Mouse (Mus musculus): ENCODE measurements around the gene Zcchc4. TPM values are rescaled to one million over a fixed set of nuclear protein-coding genes. Genes with fewer than 3 reads are reported as not detected.

The Zcchc4 gene
- polyA plus RNA-seq, 1 experiment from 2014 or later: 10.6 TPM

GRCm38 (mm10) chr5:52844319-52844718, 69.1 kb downstream of the Zcchc4 start:
- Histone ChIP-seq H3K4me3 (ENCODE audit: low read length) (no peak overlapping the region), H3K9me3 (ENCODE audit: control insufficient read depth, low read length) (no peaks in the 10 kb centered on the region), H3K36me3 (ENCODE audit: control insufficient read depth, insufficient read depth, low read length) (peaks cover 33% of the 10 kb centered on the region), H3K27ac (ENCODE audit: low read depth, low read length) (no peak overlapping the region), H3K9ac (ENCODE audit: low read depth, low read length) (no peak overlapping the region), H3K4me1 (ENCODE audit: control insufficient read depth, insufficient read depth, low read depth, low read length) (no peaks in the 10 kb centered on the region), H3K27me3 (replicated peaks; ENCODE audit: control insufficient read depth, insufficient read depth, low read length) (no peaks in the 10 kb centered on the region), H3K4me2 (ENCODE audit: low read length) (no peak overlapping the region)
- 93% methylated on average over 7 of the region's 7 CpGs for WGBS
- ATAC-seq: no peak

GRCm38 (mm10) chr5:52855727-52856126, 80.5 kb downstream of the Zcchc4 start:
- Histone ChIP-seq H3K9ac (ENCODE audit: low read depth, low read length) (no peak overlapping the region), H3K4me2 (ENCODE audit: low read length) (no peak overlapping the region), H3K4me1 (ENCODE audit: control insufficient read depth, insufficient read depth, low read depth, low read length) (no peaks in the 10 kb centered on the region), H3K27me3 (replicated peaks; ENCODE audit: control insufficient read depth, insufficient read depth, low read length) (no peaks in the 10 kb centered on the region), H3K36me3 (ENCODE audit: control insufficient read depth, insufficient read depth, low read length) (peaks cover 28% of the 10 kb centered on the region), H3K27ac (ENCODE audit: low read depth, low read length) (no peak overlapping the region), H3K4me3 (ENCODE audit: low read length) (no peak overlapping the region), H3K9me3 (ENCODE audit: control insufficient read depth, low read length) (no peaks in the 10 kb centered on the region)
- ATAC-seq: no peak
- 87% methylated on average over 5 of the region's 5 CpGs for WGBS

- WGBS: 94% methylated on average over 8 of the region's 8 CpGs
- Histone ChIP-seq H3K9ac (ENCODE audit: low read depth, low read length) (no peak overlapping the region), H3K36me3 (ENCODE audit: control insufficient read depth, insufficient read depth, low read length) (peaks cover 49% of the 10 kb centered on the region), H3K27ac (ENCODE audit: low read depth, low read length) (no peak overlapping the region), H3K4me1 (ENCODE audit: control insufficient read depth, insufficient read depth, low read depth, low read length) (no peaks in the 10 kb centered on the region), H3K9me3 (ENCODE audit: control insufficient read depth, low read length) (no peaks in the 10 kb centered on the region), H3K4me3 (ENCODE audit: low read length) (no peak overlapping the region), H3K27me3 (replicated peaks; ENCODE audit: control insufficient read depth, insufficient read depth, low read length) (no peaks in the 10 kb centered on the region), H3K4me2 (ENCODE audit: low read length) (no peak overlapping the region)
- ATAC-seq: no peak
Observed at GRCm38 (mm10) chr5:52864446-52864845, 89.2 kb downstream of the Zcchc4 start.

- Histone ChIP-seq H3K4me3 (ENCODE audit: low read length) (no peak overlapping the region), H3K9me3 (ENCODE audit: control insufficient read depth, low read length) (no peaks in the 10 kb centered on the region), H3K27me3 (replicated peaks; ENCODE audit: control insufficient read depth, insufficient read depth, low read length) (no peaks in the 10 kb centered on the region), H3K27ac (ENCODE audit: low read depth, low read length) (no peak overlapping the region), H3K36me3 (ENCODE audit: control insufficient read depth, insufficient read depth, low read length) (peaks cover 45% of the 10 kb centered on the region), H3K9ac (ENCODE audit: low read depth, low read length) (no peak overlapping the region), H3K4me2 (ENCODE audit: low read length) (no peak overlapping the region), H3K4me1 (ENCODE audit: control insufficient read depth, insufficient read depth, low read depth, low read length) (no peaks in the 10 kb centered on the region)
- WGBS: 77% methylated on average over 9 of the region's 9 CpGs
- ATAC-seq: no peak
Observed at GRCm38 (mm10) chr5:52865825-52866224, 90.6 kb downstream of the Zcchc4 start.

GRCm38 (mm10) chr5:52866361-52867155, 91.3 kb downstream of the Zcchc4 start:
- Histone ChIP-seq H3K4me1 (ENCODE audit: control insufficient read depth, insufficient read depth, low read depth, low read length) (no peaks in the 10 kb centered on the region), H3K9me3 (ENCODE audit: control insufficient read depth, low read length) (no peaks in the 10 kb centered on the region), H3K9ac (ENCODE audit: low read depth, low read length) (no peak overlapping the region), H3K27ac (ENCODE audit: low read depth, low read length) (no peak overlapping the region), H3K36me3 (ENCODE audit: control insufficient read depth, insufficient read depth, low read length) (peaks cover 39% of the 10 kb centered on the region), H3K27me3 (replicated peaks; ENCODE audit: control insufficient read depth, insufficient read depth, low read length) (no peaks in the 10 kb centered on the region), H3K4me3 (ENCODE audit: low read length) (no peak overlapping the region), H3K4me2 (ENCODE audit: low read length) (no peak overlapping the region)
- 84% methylated on average over 18 of the region's 18 CpGs for WGBS
- no peak for ATAC-seq

GRCm38 (mm10) chr5:52868918-52869703, 93.9 kb downstream of the Zcchc4 start:
- H3K4me1 ChIP-seq (ENCODE audit: control insufficient read depth, insufficient read depth, low read depth, low read length): no peaks in the 10 kb centered on the region
- peaks cover 24% of the 10 kb centered on the region for H3K36me3 ChIP-seq (ENCODE audit: control insufficient read depth, insufficient read depth, low read length)
- H3K4me2 ChIP-seq (ENCODE audit: low read length): no peak overlapping the region
- peak; percentile 58; the same call in 1 of the 2 replicates for ATAC-seq
- no peak overlapping the region for H3K27ac ChIP-seq (ENCODE audit: low read depth, low read length)
- H3K4me3 ChIP-seq (ENCODE audit: low read length): no peak overlapping the region
- WGBS: 66% methylated on average over 12 of the region's 12 CpGs
- H3K9me3 ChIP-seq (ENCODE audit: control insufficient read depth, low read length): no peaks in the 10 kb centered on the region
- H3K27me3 ChIP-seq (replicated peaks; ENCODE audit: control insufficient read depth, insufficient read depth, low read length): no peaks in the 10 kb centered on the region
- no peak overlapping the region for H3K9ac ChIP-seq (ENCODE audit: low read depth, low read length)

GRCm38 (mm10) chr5:52871461-52871860, 96.3 kb downstream of the Zcchc4 start:
- no peaks in the 10 kb centered on the region for H3K4me1 ChIP-seq (ENCODE audit: control insufficient read depth, insufficient read depth, low read depth, low read length)
- H3K9ac ChIP-seq (ENCODE audit: low read depth, low read length): no peak overlapping the region
- ATAC-seq: no peak
- no peak overlapping the region for H3K4me3 ChIP-seq (ENCODE audit: low read length)
- peaks cover 12% of the 10 kb centered on the region for H3K36me3 ChIP-seq (ENCODE audit: control insufficient read depth, insufficient read depth, low read length)
- H3K4me2 ChIP-seq (ENCODE audit: low read length): no peak overlapping the region
- no peaks in the 10 kb centered on the region for H3K27me3 ChIP-seq (replicated peaks; ENCODE audit: control insufficient read depth, insufficient read depth, low read length)
- H3K9me3 ChIP-seq (ENCODE audit: control insufficient read depth, low read length): no peaks in the 10 kb centered on the region
- H3K27ac ChIP-seq (ENCODE audit: low read depth, low read length): no peak overlapping the region
- 13% methylated on average over 1 of the region's 1 CpGs for WGBS

GRCm38 (mm10) chr5:52871986-52872385, 96.8 kb downstream of the Zcchc4 start:
- Histone ChIP-seq H3K36me3 (ENCODE audit: control insufficient read depth, insufficient read depth, low read length) (peaks cover 8% of the 10 kb centered on the region), H3K4me3 (ENCODE audit: low read length) (no peak overlapping the region), H3K9me3 (ENCODE audit: control insufficient read depth, low read length) (no peaks in the 10 kb centered on the region), H3K27me3 (replicated peaks; ENCODE audit: control insufficient read depth, insufficient read depth, low read length) (no peaks in the 10 kb centered on the region), H3K9ac (ENCODE audit: low read depth, low read length) (no peak overlapping the region), H3K4me2 (ENCODE audit: low read length) (no peak overlapping the region), H3K27ac (ENCODE audit: low read depth, low read length) (no peak overlapping the region), H3K4me1 (ENCODE audit: control insufficient read depth, insufficient read depth, low read depth, low read length) (no peaks in the 10 kb centered on the region)
- ATAC-seq: no peak
- WGBS: 98% methylated on average over 13 of the region's 13 CpGs
